In genomic region chr4:106094882-106095556, GRCm38 (mm10) we compare ENCODE assay signal across 11 mouse cellular contexts.
DNase-seq lines count a peak whose midpoint lies in the region; ATAC-seq lines count a peak whose summit lies in the region.
"Had no signal": no experiment of that assay in that cellular context is flagged by ENCODE, and none has a peak within 500 bp of the region (broad histone marks: within the 10 kb centered on the region; RNA-seq: fewer than 3 reads in every experiment).

No protein-coding gene starts in this region.

- 42% methylated on average over 11 of the region's 11 CpGs for WGBS in embryonic facial prominence, embryonic 13.5 days
- WGBS in embryonic facial prominence, embryonic 10.5 days: 77% methylated on average over 11 of the region's 11 CpGs
- 53% methylated on average over 11 of the region's 11 CpGs for WGBS in embryonic facial prominence, embryonic 14.5 days
- 88% methylated on average over 11 of the region's 11 CpGs for WGBS in neural tube, embryonic 15.5 days
- 85% methylated on average over 11 of the region's 11 CpGs for WGBS in midbrain, embryonic 13.5 days

- H3K36me3 ChIP-seq in embryonic facial prominence, embryonic 13.5 days: no peaks in the 10 kb centered on the region
- no peaks in the 10 kb centered on the region for H3K36me3 ChIP-seq in embryonic facial prominence, embryonic 10.5 days (replicated peaks)
- H3K36me3 ChIP-seq in embryonic facial prominence, embryonic 14.5 days (ENCODE audit: control insufficient read depth, insufficient read depth, low read length): no peaks in the 10 kb centered on the region
- no peaks in the 10 kb centered on the region for H3K36me3 ChIP-seq in neural tube, embryonic 15.5 days
- no peaks in the 10 kb centered on the region for H3K36me3 ChIP-seq in midbrain, embryonic 13.5 days

- ATAC-seq in embryonic facial prominence, embryonic 13.5 days (ENCODE audit: insufficient number of reproducible peaks, insufficient read depth, low FRiP score, low TSS enrichment, low read depth): no peak
- 0 out of 2 replicates have a peak, but pooled peaks have one; percentile 15 for ATAC-seq in embryonic facial prominence, embryonic 14.5 days (ENCODE audit: low read depth)
- ATAC-seq in neural tube, embryonic 15.5 days (ENCODE audit: low FRiP score): no peak
- ATAC-seq in midbrain, embryonic 13.5 days: no peak
- ATAC-seq: intestine, postnatal 0 days had no signal

- no peaks in the 10 kb centered on the region for H3K27me3 ChIP-seq in embryonic facial prominence, embryonic 13.5 days
- no peaks in the 10 kb centered on the region for H3K27me3 ChIP-seq in embryonic facial prominence, embryonic 10.5 days (replicated peaks; ENCODE audit: low read depth, poor library complexity, severe bottlenecking)
- no peaks in the 10 kb centered on the region for H3K27me3 ChIP-seq in embryonic facial prominence, embryonic 14.5 days (replicated peaks; ENCODE audit: control insufficient read depth, insufficient read depth, low read length)
- H3K27me3 ChIP-seq in neural tube, embryonic 15.5 days (replicated peaks): no peaks in the 10 kb centered on the region
- no peaks in the 10 kb centered on the region for H3K27me3 ChIP-seq in midbrain, embryonic 13.5 days

- no peaks in the 10 kb centered on the region for H3K9me3 ChIP-seq in embryonic facial prominence, embryonic 13.5 days
- peaks cover 4% of the 10 kb centered on the region; the same call in 1 of the 2 replicates for H3K9me3 ChIP-seq in embryonic facial prominence, embryonic 10.5 days
- H3K9me3 ChIP-seq in embryonic facial prominence, embryonic 14.5 days (ENCODE audit: control insufficient read depth, low read length): peaks cover 9% of the 10 kb centered on the region; the same call in 1 of the 2 replicates
- H3K9me3 ChIP-seq in neural tube, embryonic 15.5 days (replicated peaks): no peaks in the 10 kb centered on the region
- no peaks in the 10 kb centered on the region for H3K9me3 ChIP-seq in midbrain, embryonic 13.5 days

- no peak for DNase-seq in embryonic facial prominence, embryonic 10.5 days (ENCODE audit: low spot score)
- peak; percentile 3 for DNase-seq in 3134 (ENCODE audit: extremely low read depth, insufficient read length, low spot score)
- DNase-seq in embryonic facial prominence, embryonic 14.5 days (ENCODE audit: low spot score): peak; percentile 91
- DNase-seq in lung, adult 18-20 months: peak; percentile 80 to 84
- DNase-seq in urinary bladder, postnatal 4 days (ENCODE audit: low spot score in 2 of 2): no peak
- DNase-seq: cerebellum, adult 9-10 months; spleen, adult 18-20 months had no signal

- H3K27ac ChIP-seq in embryonic facial prominence, embryonic 13.5 days: peak overlapping the region; percentile 66
- no peak overlapping the region for H3K27ac ChIP-seq in embryonic facial prominence, embryonic 10.5 days (replicated peaks)
- peak overlapping the region; percentile 55; the same call in 1 of the 2 replicates for H3K27ac ChIP-seq in embryonic facial prominence, embryonic 14.5 days (replicated peaks; ENCODE audit: low read depth, low read length)
- H3K27ac ChIP-seq in neural tube, embryonic 15.5 days (replicated peaks): no peak overlapping the region
- H3K27ac ChIP-seq in midbrain, embryonic 13.5 days: no peak overlapping the region

- no peak overlapping the region for H3K4me3 ChIP-seq in embryonic facial prominence, embryonic 13.5 days
- H3K4me3 ChIP-seq in embryonic facial prominence, embryonic 10.5 days: no peak overlapping the region
- no peak overlapping the region for H3K4me3 ChIP-seq in embryonic facial prominence, embryonic 14.5 days (ENCODE audit: low read depth, low read length)
- H3K4me3 ChIP-seq in neural tube, embryonic 15.5 days (replicated peaks): no peak overlapping the region
- no peak overlapping the region for H3K4me3 ChIP-seq in midbrain, embryonic 13.5 days (replicated peaks)

- no peak overlapping the region for H3K4me2 ChIP-seq in embryonic facial prominence, embryonic 13.5 days
- no peak overlapping the region for H3K4me2 ChIP-seq in embryonic facial prominence, embryonic 14.5 days (ENCODE audit: low read depth, low read length)
- H3K4me2 ChIP-seq in neural tube, embryonic 15.5 days: no peak overlapping the region
- H3K4me2 ChIP-seq in midbrain, embryonic 13.5 days (replicated peaks): no peak overlapping the region

- peaks cover 46% of the 10 kb centered on the region for H3K4me1 ChIP-seq in embryonic facial prominence, embryonic 13.5 days
- peaks cover 30% of the 10 kb centered on the region for H3K4me1 ChIP-seq in embryonic facial prominence, embryonic 10.5 days
- H3K4me1 ChIP-seq in embryonic facial prominence, embryonic 14.5 days (ENCODE audit: control insufficient read depth, insufficient read depth, low read length): peaks cover 31% of the 10 kb centered on the region
- H3K4me1 ChIP-seq in neural tube, embryonic 15.5 days: peaks cover 1% of the 10 kb centered on the region
- H3K4me1 ChIP-seq in midbrain, embryonic 13.5 days (replicated peaks): 0 out of 2 replicates have a peak, but pooled peaks cover under 1% of the 10 kb centered on the region

- H3K9ac ChIP-seq in embryonic facial prominence, embryonic 13.5 days: no peak overlapping the region
- no peak overlapping the region for H3K9ac ChIP-seq in embryonic facial prominence, embryonic 14.5 days (ENCODE audit: low read depth, low read length)
- no peak overlapping the region for H3K9ac ChIP-seq in neural tube, embryonic 15.5 days (replicated peaks)
- H3K9ac ChIP-seq in midbrain, embryonic 13.5 days (replicated peaks): no peak overlapping the region

Comparison
In these comparisons a context has a peak if more than half of its experiments do, and no peak if none do; other contexts are left out.
1. H3K27ac ChIP-seq: peak in embryonic facial prominence, embryonic 13.5 days (single experiment) and embryonic facial prominence, embryonic 14.5 days (single experiment); none in embryonic facial prominence, embryonic 10.5 days (single experiment), neural tube, embryonic 15.5 days (single experiment) and midbrain, embryonic 13.5 days (single experiment).
2. DNase-seq: peak in 3134 (single experiment), embryonic facial prominence, embryonic 14.5 days (single experiment) and lung, adult 18-20 months (2 of 2); none in embryonic facial prominence, embryonic 10.5 days (single experiment) and urinary bladder, postnatal 4 days (0 of 2).